Mouse (Mus musculus) fibroblast of lung, adult 2 months (primary cell): ENCODE data around the gene Adamts7.

ENCODE experiments used
- DNase-seq: peaks from one replicate; pipeline ENCODE4 v3.0.0-alpha.2; 2011; ENCODE audit warnings: low read depth

Gene Adamts7

DNA sequence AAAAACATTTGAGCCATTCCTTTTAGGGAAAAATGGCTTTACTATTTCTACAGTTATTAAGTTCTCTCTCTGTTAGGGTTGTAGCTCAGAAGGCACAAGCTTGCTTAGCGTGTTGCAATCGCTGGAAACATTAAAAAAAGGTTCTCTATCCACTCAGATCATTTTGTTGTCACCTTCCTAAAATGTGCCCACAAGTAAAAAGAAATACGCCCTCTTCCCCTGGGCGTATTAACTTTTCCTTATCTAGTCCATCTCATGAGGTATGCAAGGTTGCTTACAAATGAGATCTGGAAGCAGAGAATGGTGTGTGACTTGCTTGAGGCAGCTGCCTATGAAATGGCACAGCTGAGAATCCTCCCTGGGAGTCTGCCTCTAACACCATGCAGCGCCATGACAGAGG is 73.9 kb downstream of the Adamts7 start:
- no peak for DNase-seq

DNA sequence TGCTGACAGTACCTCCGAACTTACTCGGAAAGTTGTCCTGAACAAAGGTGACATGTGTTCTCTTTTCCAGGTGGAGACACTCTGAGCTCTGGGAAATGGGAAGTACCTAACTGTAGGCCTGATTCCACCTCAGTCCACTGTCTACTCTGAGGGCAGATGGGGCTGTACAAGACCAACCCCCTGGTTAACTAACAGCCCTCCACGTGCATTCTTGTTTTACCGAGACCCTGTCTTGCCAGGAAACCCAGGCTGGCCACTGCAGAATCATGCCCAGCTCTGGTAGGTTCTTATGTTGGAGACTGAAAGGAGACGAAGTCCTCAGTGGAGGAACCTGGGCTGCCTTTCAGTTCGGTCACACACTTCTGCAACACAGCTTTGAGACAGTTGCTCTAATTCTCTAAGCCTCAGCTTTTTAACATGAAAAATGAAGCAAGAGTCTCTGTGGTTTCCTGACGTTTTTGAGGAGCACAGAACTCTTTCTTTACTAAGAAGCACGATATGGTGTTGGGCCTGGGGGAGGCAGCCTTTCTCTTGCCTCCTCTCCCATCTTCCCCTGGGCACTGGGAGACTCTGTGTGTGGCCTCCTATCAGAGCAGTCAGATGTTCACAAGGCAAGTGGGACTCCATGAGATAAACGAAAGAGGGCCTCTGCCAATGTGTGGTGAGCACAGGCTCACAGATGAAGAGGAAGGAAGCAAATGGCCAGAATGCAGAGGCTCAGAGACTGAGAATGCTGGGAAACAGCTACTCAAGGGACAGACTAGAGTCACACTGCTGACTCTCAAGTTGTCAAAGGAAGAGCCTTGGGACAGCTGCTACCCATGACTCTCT is 74.6 kb downstream of the Adamts7 start:
- DNase-seq, result no peak

DNA sequence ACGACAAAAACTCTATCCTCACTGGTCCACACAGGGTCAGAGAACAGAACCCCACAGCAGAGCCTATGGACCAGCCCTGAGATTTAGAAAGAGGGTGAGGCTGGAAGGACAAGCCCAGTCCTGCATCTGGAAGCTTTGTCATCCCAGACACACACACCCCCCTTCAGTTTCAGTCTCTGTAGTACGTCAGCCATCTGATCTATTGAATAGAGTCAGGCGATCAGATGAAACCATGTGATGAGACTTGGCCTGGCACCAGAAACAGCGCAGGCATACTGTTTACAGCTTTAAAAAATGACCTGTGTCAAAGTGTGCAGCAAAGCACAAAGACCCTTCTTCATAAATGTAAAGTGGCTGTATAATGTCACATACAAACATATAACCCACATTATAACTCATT is 77.7 kb downstream of the Adamts7 start:
- no peak for DNase-seq

DNA sequence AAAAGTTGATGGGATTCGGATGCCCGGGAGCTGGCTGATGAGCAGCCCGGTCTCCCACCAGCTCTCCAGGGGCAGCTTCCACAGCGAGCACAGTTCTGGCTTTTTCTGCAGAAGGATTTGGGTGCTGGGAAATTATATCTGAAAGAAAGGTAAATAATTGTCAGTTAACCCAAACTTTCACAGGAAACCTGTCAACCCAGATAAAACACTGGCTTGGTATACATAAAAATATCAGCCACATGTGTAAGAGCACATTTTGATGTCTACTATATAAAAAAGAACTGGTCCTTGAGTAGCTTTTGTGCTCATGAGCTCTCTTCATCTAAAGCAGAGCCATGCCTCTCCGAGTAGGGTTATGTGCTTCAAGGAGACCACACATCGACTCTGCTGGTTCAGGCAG is 78.2 kb downstream of the Adamts7 start:
- DNase-seq, result no peak

DNA sequence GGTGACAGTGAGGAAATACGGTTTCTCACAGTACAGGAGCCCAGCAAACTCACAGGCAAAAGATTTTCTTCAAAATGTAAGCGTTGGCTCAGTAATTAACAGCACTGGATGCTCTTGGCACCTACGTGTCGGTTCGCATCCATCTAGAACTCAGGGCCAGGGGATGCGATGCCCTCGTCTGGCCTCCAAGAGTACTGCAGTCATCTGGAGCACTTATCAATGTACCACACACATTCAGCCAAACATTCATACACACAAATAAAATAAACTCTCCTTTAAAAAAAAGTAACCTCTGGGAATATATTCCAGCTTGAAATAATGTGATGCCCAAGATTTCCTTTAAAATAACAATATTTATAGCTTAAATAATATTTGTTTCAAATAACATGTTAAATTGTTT is 78.7 kb downstream of the Adamts7 start:
- no peak for DNase-seq

DNA sequence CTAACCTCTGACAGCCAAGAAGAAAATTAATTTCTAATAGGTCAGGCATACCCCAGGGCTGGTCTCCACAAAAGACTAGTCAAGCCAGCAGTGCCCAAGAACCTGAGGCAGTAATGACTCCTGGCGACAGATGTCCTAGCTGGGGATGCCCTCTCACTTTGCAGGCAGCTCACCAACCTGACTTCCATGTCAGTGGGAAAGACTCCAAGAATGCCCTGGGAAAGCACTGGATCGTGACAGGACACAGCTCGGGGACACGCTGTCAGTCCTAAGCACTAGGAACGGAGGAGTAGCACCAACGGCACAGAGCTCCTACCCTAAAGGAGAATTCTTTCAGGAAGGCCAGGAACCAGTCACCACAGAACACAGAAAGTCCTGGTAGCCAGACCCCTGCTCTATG is 79.4 kb downstream of the Adamts7 start:
- DNase-seq, result no peak

DNA sequence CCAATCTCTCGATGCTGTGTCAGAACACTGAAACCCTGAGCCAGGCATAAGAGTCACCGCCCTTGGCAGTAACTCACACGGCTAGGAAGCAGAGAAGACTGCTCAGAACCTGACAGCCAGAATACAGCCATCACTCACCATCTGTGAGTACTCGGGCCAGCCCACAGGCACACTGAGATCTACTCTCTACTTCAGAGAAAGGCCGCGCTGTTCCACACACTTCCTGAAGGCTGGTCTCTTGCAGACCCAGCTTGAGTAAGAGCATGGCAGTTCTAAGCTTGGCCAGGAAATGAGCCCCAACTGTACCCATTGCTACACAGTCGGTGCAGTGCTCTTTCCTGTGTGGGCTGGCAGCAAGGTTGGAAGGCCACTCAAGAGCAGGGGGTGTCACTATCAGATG is 80.0 kb downstream of the Adamts7 start:
- no peak for DNase-seq

DNA sequence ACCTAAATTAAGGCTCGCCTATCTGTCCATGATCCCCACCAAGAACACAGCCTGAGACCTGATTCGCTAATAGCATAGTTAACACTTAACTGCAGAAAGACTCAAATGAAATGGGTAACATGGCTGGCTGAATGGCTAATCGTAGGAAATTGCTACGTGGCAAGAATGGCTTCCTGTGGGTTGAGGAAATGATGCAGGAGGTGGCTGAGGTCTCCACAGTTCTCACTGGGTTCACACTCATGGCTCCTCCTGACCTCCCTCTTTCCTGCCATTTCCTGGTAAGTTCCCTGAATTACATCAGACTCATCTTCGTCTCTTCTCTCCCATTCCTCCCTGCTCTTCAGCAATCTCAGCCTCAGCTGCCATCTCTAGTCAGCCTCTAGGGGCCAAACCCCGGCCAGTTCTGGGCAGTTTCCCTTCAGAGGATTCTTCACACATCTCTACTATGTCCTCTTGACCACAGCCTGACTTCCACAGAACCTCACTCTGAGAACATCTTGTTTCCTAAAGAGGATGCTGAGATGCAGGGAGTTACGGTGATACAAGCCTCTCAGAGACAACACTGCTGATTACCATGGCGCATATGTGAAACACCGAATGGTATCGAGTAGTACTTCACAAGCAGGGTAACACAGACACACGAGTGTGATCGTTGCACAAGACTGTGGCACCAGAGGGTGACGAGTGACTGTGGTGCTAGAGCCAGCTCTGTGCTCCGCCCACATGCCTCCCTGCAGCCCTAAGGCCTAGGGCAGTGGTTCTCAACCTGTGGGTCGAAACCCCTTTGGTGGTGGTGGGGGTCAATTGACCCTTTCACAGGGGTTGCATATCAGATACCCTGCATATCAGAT is 81.7 kb downstream of the Adamts7 start:
- no peak for DNase-seq

DNA sequence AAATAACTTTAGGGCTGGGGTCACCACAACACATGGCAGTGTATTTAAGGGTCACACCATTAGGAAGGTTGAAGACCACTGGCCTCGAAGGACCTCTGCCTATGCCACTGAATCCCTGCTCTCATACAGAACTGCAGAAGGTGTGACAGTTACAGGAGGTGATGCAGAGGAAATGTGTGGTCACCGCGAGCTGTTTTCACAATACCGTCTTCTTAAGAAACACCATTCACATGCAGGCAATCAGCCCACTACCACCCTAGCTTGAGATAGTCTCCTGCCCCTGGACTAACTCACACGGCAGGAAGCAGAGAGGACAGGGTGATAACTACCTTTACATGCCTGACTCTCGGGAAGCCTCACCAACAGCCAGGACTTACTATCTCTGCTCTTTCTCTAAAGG is 82.3 kb downstream of the Adamts7 start:
- no peak for DNase-seq

DNA sequence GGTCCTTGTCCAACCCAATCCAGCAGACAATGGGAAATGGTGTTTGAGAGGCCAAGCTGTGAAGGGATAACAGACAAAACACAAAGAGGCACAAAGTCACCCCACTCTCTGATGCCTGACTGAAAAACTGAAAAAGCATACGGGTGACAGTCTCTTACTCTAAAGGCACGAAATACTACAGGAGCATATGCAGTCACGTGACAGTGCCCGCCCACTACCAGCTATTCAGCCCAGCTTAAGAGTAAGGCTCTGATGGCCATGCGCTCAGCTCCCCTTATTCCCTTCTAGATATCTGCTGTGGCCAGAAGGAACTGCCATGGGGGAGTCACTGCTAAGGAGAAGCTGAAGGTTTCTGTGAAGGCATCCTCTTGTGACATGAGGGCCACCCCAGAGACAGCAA is 82.9 kb downstream of the Adamts7 start:
- no peak for DNase-seq

DNA sequence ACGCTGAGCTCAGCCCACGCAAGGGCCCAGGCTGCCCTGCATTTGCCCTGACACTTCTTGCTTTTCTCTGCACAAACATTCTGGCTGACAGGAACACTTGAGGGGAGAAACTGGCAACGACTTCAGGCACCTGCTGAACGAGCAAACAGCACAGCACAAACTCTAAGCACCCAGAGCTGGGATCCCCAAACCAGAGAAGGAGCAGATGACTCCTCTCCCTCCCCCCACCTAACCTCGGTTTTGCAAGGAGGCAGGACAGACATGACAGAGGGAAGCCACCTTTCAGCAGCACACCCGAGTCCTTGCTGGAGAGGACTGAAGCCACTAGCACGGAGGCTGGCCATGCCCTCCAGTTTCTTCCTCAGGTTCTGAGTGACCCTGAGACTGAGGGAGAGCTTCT is 84.4 kb downstream of the Adamts7 start:
- no peak for DNase-seq

DNA sequence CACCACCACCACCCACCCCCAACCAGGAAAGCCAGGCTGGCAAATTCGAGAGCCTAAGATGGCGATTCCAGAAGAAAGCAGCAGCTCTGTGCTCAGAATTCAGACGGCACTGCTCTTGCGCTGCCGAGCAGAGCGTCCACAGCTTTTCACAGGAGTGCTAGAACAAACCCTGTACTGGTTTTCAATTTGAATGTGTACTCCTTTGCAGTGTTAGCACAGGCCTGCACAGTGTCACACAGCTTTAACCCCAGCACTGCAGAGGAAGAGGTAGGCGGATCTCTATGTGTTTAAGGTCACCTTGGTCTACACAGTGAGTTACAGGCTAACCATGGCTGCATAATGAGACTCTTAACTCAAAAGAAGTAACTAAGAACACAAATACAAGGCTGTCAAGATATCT is 85.5 kb downstream of the Adamts7 start:
- no peak for DNase-seq

DNA sequence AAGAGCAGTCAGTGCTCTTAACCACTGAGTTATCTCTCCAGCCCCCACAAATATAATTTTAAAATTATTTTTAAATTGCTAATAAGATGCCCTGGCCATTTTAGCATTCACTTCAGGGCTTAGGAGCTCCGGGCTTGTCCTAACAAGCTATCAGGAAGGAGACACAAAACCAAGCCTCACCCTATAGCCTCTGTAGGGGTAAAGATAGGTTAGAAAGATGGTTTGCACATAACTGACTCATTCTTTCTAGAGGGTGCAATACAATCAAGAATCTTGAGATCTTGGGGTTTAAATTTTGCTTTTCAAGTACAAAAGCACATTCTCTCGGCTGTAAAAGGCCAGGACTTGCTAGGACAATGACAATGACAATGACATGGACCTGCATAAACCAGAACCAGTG is 86.2 kb downstream of the Adamts7 start:
- no peak for DNase-seq

DNA sequence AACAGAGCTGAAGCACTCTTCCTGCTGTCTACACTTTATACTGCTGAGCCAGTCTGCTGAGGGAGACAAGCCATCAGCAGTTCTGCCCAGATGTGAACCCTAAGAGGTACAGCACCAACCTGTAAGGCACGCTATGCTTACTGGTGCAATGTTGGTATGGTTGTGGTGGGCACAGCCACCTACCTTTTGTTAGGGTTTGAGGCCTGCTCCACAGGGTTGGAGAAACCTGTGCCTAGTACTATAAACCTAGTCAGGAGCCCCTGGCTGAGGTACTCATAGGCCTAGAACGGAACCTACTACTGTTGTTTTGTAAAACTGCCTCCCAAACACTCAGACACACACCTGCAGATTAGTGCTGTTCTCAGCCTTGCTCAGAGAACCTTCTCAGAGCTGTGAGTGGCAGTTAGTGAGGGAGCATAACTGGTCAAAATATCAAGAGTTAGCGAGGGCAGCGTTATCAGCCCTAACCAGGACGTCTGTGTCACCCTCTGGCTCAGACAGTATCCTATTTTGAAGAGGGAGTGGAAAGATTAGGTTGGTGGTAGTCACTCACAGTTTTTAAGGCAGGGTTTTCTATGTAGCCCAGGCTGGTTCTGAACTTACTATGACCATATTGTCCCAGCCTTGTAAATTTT is 87.4 kb downstream of the Adamts7 start:
- DNase-seq, result no peak

DNA sequence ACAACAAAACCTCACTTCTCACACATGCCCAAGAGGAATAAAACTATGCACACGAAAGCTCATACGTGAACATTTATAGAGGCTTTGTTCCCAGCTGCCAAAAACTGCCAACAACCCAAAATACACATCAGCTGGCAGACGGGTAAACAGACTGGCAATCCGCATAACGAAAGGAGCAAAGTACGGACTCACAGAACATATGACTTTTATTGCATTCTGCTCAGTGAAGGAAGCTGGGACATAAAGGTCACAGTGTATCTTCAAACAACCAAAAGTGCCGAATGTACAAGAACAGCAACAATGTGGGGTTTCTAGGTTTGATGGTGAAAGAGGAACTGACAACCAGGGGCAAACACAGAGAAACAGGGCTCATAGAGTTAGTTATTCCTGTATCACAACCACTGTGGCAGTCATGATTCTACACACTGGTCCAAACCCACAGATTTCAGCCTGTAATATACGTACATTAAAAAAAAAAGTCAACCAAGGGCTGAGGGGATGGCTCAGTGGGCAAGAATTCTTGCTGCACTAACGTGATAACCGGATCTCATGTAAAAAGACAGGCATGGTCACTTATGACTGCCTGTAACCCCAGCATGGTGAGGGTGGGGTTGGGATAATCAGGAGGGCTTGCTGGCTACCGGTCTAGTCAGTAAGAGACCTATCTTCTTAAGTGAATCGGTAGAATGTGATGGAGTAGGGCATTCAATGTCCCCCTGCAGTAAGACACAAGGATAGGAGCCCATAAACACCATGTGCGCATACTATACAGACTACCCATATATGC is 88.3 kb downstream of the Adamts7 start:
- DNase-seq, result no peak

DNA sequence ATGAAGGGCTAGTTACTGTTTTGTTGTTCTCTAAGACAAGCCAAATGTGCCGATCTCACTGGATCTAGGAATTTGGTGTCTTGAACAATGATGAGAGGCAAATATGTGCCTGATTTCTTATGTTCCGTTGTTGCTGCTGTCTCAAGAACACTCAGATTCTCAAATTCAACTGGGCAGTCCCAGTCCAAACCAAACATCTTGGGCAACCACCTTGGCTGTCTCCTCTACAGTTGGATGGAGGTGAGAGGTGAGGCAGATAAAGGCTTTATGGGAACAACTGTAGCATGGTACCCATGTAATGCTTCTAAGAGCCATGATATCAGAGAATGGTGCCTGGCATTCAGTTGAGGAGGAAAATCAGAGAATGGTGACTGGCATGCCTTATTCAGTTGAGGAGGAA is 90.3 kb downstream of the Adamts7 start:
- no peak for DNase-seq

DNA sequence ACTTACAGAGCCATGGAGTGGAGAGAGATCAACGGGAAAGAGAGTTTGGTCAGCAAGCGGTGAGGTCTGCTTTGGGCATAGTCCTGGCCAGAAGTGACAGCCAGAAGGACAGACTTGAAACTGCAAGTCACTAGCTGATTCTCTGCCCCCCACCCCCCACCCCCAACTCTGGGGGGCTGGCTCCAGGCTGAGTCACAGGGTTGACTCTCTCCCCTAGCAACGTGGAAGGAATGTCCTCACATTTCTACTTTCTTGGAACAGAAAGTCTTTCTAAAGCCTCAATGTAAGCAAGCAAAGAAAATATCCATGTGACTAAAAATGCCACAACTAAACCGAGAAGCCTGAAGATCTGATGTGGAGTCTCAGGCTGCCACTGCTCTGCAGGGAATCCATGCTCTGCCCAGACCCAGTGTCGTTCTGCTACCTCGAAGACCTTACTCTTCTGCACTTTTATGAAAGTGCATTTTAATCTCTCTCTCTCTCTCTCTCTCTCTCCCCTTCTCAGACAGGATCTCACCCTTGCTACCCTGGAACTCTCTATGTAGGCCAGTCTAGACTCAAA is 93.1 kb downstream of the Adamts7 start:
- no peak for DNase-seq

DNA sequence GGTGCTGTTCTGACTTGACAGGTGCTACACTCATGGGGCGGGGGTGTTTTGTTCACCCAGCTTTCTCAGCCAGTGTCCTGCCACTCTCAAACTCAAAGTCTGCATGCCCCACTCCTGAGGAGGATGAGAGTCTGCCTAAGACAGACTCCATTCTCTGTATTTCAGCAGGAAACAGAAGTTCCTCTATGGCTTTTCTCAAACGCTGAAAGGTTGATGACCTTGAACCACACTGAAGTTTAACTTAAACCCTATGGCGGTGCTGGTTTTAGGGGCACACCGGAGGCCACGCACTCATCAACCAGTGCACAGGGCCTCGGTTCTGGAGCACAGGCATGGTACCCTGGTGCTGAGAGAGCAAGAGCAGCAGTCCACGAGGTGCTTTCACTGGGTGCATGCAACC is 94.4 kb downstream of the Adamts7 start:
- no peak for DNase-seq
